Mouse (Mus musculus): ENCODE data around the gene Ppp1r36.
"Not testable (repeated sequence)": the region's sequence is repeated elsewhere in the genome, so short reads cannot be mapped to it uniquely, and the experiment has no call there.

The Ppp1r36 gene

DNA sequence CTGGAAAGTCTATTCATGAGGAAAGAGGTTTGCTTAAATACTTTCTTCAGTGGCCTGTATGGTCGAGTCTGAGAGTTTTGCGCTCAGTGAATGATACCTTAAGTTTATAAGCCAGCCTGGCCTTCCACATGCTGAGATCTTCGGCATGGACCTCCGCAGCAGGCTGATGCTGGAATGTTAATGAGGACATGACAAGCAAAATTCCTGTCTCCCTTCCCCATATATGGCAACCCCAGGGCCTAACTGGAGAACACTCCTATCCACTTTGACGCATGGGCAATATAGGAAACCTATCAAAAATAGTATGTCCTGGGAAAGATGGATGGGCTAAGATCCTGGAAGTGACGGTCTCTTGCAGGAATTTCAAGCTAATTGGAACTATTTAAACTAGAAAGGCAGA is 30.8 kb downstream of the Ppp1r36 start:
- DNase-seq (ENCODE audit: low read depth) = no peak

DNA sequence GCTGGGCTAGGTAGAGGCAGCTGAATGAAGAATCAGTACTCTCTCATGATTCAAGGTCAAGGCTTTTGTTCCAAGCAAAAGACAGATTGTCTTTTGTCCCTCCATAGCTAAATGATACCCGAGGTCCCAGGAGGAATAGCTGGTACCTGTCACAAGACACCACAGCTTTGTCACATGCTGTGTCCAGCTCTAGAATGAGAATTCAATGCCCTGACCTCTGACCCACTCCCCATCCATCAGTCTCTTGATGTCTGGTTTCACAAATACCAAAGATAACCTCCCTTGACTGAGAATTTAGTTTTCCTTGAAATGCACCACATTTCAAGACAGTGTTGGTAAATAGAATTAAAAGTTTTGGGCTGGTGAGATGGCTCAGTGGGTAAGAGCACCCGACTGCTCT is 34.9 kb downstream of the Ppp1r36 start:
- no peak for DNase-seq (ENCODE audit: low read depth)

DNA sequence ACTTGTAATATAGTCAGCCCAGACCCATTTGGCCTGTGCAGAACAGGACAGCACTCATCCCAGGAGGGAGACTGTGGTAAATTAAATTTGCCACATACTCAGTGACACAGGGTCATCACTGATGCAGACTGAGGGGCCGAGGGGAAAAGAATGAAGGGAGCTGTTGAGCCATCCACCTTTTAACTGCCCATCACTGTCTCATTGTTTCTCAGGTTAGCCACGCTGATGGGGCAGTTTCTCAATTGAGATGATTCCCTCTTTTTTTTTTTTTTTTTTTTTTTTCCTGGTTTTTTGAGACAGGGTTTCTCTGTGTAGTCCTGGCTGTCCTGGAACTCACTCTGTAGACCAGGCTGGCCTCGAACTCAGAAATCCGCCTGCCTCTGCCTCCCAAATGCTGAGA is 41.1 kb downstream of the Ppp1r36 start:
- not testable (repeated sequence) for DNase-seq (ENCODE audit: low read depth)

DNA sequence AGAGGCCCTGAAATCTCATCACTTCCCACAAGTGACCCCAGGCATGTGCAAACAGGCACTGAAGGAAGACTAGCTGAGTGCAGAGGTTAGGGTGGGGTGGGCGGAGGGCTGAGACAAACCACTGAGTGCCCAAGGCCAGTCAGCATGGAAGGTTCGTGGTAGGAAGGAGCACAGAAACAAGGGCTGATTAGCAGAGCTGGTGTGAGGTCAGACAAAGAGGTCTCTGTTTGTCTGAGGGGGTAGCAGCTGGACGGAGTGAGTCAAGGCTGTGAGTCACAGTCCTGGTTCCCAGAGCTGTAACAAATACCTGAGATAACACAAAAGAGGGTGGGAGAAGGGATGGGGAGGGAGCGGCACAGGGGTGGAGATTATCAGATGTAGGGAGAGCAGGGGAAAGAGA is 41.7 kb downstream of the Ppp1r36 start:
- DNase-seq (ENCODE audit: low read depth) = no peak

DNA sequence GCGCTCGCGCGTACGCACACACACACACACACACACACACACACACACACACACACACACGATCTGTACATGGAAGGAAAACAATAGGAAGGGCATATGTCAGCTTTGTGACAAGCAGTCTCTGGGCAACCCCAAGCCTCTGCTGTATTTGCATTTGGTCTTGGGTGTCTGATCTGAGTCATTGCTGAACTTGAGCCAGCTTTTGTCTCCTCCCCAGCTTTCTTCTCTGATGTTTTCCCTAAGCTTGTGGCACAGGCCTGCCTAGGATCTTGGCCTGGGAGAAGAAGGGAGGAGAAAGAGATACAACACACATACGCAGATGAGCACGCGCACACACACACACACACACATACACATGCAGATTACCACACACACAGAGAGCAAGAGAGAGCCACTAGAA is 46.1 kb downstream of the Ppp1r36 start:
- DNase-seq (ENCODE audit: low read depth) = no peak

DNA sequence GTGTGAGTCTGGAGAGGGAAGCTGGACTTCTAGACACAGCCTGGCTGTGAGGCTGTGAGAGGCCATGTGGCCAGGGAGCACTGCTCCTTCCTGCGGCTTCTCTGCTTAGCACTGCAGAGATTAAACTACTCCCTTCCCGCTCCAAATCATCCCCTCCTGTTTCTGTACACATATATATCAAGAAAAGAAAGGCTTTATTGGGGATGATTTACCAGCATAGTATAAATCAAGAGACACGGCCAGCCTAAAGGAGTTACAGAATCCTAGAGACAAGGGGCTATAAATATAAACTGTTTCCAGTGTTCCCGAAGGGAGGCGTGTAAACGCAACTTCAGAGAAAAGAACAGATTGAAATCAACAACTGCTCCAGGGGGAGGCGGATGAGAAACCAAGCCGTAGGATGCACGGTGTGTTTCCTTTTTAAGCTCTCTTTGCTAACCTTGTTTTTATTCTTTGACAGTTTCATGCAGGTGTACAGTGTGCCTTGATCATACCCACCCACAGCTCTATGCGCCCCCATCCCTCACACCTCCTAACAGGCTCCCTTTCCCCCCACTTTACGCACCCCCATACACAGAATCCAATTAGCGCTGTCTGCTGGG is 47.4 kb downstream of the Ppp1r36 start:
- no peak for DNase-seq (ENCODE audit: low read depth)

DNA sequence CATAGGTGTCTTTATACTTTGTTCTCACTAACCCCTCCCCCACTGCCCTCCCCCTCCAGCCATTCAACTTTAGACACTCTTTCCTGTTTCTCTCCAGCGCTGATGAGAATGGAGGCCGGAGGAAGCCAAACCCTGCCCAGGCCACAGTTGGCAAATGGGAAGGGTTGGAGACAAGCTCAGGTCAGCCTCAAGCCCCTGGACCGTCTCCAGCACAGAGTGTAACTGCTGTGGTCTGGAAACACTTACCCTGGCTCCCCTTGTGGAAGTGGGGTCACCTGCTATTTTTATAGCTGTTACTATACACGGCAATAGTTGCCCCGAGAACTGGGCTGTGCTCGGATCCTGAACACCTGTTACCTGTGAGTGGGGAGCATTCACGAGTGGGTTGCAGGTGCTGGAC is 49.3 kb downstream of the Ppp1r36 start:
- DNase-seq (ENCODE audit: low read depth) = no peak

DNA sequence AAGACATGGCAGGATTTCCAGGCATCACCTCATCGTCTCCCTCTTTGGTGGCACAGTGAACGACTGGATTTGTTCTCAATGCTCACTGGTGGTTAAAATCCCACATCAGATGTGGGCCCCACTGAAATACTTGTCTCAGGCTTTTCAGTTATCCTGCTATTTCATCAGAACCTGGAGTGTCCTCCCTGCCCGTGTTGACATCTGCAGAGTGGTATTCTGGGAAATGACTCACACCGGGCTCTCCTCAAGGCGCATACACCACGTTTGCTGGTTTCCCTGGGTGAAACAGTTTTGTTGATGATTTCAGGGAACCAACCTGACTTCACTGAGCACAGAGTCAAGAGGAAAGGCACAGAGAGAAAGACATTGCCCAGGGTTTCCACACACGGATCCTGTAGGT is 49.9 kb downstream of the Ppp1r36 start:
- no peak for DNase-seq (ENCODE audit: low read depth)

DNA sequence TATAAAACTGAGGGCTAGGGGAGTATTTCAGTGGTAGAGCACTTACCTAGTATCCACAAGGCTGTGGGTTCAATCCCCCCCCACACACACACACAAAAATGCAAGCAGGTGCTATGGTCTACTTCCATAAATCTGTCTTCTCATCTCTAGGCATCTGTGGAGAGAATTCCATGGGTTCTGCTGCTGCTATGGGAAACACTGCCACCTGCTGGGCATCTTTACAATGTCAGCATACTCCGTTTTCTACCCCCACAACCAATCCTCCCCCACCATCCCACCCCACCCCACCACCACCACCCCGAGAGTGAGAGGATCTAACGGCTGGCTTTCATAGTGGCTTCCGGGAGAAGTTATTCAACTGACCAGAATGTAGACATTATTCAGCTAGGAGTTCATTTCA is 54.7 kb downstream of the Ppp1r36 start:
- DNase-seq (ENCODE audit: low read depth) = peak; percentile 72

DNA sequence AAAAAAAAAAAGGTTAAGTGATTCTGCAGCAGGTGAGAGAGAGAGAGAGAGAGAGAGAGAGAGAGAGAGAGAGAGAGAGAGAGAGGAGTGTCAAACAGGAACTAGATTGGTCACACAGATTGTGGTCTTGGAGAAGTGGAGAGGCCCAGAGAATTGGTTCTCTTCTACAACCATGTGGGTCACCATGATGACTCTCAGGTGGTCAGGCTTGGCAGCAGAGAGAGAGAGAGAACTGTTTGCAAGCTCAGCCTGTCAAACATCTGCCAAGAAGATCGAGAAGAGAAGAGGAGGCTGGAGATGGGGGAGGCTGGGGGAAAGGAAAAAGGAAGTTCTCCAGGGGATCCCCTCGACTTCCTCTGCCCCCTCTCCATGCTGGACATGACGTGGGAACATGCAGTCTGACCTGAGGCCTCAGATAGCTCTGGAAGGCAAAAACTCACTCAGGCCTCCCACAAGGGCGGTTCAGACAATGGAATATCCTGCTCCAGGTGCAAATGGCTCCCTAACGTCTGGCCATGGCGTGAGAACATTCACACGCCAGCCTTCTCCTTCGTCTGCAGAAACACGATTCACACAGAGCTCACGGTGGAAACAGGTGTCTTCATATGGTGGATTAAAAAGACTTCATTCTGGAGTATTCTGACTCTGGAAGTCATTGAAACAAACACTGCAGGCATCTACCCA is 56.4 kb downstream of the Ppp1r36 start:
- no peak for DNase-seq (ENCODE audit: low read depth)

DNA sequence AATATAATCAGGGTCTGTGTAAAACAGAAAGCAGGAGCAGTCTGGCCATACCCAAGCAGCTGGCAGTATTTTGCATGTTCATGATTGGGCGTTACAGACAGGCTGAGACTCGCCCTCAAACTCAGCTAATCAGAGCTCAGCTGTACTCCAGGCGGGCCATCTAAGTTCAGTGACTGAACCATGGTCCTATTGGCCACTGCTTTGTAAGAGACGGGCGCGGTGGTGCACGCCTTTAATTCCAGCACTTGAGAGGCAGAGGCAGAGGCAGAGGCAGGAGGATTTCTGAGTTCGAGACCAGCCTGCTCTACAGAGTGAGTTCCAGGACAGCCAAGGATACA is 56.9 kb downstream of the Ppp1r36 start:
- DNase-seq (ENCODE audit: low read depth) = no peak

DNA sequence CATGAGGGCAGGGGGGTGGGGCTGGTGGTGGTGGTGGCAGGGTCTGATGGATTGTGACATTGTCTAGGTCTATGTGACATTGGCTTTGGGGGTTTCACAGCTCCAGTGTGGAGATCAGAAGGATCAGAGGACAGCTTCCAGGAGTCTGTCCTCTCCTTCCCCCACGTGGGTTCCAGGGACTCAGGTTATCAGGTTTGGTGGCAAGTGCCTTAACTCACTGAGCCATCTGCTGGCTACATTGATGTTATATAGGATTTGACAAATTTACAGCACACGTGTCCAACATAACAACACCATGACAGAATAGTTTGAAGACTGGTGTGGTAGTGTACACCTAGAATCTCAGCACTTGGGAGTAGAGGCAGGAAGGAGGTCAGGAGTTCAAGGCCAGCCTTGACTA is 57.5 kb downstream of the Ppp1r36 start:
- DNase-seq (ENCODE audit: low read depth) = no peak

DNA sequence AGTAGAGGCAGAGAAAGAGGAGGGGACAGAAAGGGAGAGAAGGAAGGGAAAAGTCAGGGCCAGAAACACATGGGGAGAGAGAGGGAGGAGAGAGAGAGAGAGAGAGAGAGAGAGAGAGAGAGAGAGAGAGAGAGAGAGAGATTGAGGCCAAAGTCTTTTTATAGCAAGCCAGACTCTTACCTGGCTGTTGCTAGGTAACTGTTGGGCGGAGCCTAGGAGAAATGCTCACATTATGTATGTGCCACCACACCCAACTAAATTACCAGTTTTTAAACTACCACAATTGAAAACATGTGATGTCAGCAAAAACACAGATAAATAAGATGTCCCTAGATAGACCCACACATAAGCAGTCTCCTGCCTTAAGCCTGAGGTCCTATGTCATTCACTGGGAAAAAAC is 58.8 kb downstream of the Ppp1r36 start:
- no peak for DNase-seq (ENCODE audit: low read depth)

DNA sequence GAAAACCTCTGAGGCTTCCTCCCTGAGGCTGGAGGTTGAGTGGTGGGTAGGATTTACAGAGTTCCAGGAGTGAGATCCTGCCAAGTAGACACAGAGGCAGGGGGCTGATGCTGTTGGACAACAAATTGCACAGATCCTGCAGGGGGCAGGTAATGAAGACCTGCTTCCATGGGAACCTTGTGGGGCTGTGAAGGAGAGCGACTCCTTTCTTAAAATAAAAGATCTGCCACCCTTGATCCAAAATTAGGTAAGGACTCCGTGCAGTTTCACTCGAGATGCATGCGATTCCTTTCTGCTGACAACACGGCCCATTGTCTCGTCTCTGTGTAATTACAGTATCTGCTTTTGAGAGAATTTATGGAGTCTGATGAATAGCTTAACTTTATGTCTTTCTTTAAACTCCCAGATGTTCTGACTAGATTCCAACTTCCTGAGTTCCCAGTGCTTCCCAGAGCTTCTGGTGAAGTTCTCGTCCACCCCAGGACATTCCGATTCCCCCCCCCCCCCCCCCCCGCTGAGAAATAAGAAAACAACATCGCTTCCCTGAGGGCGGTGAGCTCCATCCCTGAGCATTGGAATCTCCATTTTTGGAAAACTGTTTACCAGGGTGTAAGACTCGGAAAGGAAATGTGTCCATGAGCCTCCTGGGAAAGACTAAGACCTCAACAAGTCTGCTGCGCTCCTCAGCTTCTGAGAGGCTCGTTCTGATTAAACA is 61.1 kb downstream of the Ppp1r36 start:
- no peak for DNase-seq (ENCODE audit: low read depth)

DNA sequence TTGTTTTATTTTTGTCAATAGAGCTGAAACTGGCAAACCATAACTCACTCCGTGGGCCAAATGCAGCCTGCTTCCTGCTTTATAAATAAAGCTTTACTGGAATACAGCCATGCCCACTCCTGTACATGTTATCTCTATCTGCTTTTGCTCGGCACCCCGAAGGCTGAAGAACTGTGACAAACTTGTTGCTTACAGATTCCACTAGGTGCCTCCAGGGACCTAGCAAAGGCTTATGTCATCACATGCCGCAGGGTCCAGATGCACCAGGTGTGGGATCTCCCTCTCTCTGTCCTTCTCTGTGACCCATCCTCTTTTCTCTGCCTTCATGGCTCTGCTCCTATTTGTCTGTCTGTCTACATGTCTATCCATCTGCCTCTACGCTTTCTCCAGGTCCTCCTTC is 61.8 kb downstream of the Ppp1r36 start:
- no peak for DNase-seq (ENCODE audit: low read depth)

DNA sequence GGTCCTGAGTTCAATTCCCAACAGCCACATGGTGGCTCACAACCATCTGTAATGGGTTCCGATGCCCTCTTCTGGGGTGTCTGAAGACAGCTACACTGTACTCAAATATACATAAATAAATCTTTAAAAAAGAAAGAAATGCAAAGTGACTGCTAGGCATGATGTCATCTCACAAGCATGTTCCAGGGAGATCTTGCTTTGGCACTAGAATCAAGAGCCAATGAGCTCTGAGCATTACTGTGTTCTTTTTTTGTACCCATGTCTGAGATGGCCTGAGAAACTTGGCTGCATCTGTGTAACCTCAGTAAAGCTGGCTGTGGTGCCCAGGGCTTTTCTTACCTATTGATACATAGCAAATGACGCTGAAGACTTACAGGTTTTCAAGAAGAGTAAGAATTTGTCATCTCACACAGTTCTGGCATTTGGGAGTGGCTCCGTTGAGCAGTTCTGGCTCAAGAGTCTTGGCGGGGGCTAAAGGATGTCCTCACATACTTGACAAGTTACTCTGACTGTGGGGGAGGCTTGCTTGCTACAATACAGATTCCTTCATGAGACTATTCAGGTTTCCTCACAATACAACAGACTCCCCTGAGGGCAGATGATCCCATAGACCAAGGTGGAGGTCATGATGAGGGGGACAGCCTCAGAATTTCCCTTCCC is 62.6 kb downstream of the Ppp1r36 start:
- no peak for DNase-seq (ENCODE audit: low read depth)

DNA sequence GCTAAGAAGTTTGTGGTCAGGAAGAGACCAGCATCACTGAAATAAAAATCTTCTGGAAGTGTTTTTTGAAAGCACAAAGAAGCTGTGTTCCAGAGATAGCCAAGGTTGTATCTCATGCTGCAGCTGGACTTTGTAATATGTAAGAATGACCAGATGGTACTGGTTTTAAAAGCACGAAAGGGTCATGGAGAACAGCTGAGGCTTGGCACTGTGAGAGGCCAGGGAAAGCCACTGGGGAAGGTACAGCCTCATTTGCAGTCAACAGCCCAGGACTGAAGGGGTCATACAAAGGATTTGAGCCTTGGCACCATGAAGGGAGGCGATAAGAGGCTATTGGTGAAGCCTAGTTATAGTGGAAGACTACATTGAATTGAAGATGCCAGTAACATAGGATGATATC is 65.1 kb downstream of the Ppp1r36 start:
- no peak for DNase-seq (ENCODE audit: low read depth)

DNA sequence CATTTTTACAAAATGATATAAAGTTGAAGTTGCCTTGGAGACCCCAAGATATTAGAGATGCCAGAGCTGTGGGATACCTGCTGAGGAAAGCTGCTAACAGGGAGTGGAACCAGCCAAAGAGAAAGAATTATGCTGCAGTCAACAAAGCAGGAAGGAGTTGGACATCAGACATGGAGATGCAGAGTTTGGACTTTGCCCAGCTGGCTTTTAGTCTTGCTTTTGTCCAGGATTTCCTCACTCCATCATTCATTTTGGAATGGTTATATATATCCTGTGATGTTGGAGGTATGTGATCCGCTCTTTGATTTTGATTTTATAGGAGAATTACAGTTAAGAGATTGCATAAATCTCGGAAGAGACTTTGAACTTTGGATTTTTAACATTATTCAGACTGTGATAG is 65.6 kb downstream of the Ppp1r36 start:
- no peak for DNase-seq (ENCODE audit: low read depth)

DNA sequence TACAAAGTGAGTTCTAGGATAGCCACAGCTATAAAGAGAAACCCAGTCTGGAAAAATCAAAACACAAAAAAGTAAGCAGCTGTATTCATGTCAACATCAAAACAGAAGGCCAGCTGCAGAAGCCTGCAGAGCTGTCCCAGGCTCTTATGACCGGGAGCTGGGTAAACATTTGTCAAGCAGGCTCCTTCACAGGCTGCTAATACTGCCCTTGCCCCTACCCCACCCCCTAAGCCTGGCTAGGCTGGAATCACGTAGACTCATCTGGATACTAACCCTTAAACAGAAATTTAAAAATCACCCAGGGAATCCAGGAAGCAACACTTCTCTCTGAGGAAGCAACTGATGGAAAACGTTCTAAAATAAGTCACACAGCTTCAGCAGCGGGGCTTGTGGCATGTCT is 67.5 kb downstream of the Ppp1r36 start:
- no peak for DNase-seq (ENCODE audit: low read depth)

DNA sequence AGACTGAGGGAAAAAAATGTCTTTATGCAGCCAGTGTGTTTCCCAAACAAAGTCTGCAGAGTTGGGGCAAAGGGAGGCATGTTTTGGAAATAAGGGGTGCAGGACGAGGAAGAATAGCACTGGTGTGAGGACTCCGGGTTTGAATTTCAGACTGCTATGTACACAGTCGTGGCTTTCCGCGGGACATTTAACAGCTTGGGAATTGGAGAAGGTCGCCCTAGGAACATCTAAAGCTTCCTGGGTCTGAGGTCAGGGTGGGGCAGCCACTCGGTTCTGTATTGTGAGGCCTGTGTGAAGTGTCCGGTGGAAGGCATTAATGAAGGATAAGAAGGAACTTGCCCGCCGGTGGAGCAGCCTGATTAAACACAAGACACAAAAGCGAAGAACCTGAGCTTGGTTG is 68.0 kb downstream of the Ppp1r36 start:
- no peak for DNase-seq (ENCODE audit: low read depth)

DNA sequence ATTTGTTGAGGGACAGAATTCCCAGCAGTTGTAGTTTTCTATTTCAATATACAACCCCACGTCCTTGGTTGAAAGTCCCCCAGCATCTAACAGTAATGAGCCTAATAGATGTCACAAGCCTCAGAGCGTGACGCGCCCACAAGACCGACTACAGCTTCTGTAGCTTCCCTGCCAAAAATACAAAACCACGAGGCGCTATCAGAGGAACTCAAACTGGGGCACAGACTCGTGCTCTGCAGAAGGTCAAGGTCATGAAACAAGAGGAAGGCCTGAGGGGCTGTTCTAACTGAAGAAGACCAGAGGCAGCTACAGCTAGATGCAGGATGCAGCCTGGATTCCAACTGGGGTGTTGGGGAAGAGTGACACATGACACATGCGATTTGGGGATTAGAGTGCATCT is 69.6 kb downstream of the Ppp1r36 start:
- DNase-seq (ENCODE audit: low read depth) = no peak

All from naive thymus-derived CD4-positive, alpha-beta T cell, adult 2 months (primary cell).